Mouse (Mus musculus) naive thymus-derived CD4-positive, alpha-beta T cell, adult 2 months (primary cell): Measurements from ENCODE around the gene Sypl2.
A peak's percentile ranks its signal among the peaks of the same experiment; 100 is the strongest.

ENCODE experiments used
- DNase-seq: peaks from one replicate; pipeline ENCODE4 v3.0.0-alpha.2; 2011; ENCODE audit warnings: low read depth

The Sypl2 gene

DNA sequence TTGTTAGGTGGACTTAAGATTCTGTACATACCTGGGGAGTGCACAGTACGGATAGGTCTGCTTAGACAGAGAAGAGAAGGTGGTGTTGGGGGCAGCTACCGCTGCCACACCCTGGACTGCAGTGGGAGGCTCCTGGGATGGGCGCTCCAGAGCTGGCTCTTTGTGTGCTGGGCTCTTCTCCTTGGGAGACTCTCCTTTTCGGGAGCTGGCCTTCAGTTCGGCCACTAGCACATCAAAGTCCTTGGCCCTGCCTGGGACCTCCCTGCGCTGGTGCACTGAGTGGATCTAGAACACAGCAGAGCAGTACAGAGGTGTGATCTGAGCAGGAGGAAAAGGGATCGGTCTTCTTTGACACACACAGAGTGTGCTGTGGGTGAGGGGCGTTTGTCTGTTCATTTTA lies 20.8 kb downstream of the Sypl2 start:
- DNase-seq, result no peak

DNA sequence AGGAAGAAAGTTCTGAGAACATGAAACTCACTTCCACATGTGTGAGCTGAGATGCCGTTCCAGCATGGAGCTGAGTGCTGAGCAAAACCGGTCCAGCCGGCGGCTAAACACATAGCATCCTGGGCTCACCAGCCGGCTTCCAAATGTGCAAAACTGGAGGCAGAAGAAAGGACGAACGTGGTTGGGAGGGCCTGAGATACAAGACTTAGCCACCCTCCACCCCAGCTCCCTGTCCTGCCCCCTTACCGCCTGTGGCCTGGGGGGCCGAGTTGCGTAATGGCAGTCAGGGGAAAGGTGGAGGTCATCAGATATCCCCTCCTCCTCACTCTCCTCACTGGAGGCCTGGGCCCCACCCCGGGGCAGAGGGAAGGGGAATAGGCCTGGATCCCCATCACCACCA lies 22.0 kb downstream of the Sypl2 start:
- no peak for DNase-seq

DNA sequence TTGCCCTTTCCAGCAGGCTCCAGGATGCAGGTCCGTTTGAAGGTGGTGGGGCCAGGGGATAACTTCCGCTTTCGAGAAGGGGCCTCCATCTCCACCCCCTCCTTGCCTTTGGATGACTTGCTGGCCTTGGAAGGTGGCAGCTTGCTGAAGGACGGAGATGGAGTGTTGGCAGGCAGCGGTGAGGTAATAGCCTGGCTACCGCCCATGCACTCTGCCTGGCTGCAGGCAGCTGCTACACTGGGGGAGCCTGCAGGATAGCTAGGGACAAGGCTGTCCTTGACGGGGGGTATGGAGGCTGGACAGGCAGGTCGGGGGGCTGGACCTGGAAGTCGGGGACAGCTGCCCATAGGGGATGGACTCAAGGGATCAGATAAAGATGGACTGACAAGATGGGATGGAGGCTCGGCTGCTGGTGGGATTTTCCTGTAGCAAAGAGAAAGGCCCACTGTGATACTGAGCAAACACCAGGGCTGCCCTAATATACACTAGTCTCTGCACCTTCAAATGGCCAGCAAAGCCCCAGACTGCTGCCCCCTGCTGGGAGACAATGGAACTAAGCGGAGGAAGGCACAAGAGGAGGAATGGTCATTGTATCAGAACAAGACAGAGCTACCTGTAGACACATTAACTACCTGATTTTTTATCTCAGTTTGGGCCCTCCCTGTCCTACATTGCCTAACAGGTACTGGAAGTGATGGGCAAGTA lies 22.7 kb downstream of the Sypl2 start:
- peak; percentile 84 for DNase-seq

DNA sequence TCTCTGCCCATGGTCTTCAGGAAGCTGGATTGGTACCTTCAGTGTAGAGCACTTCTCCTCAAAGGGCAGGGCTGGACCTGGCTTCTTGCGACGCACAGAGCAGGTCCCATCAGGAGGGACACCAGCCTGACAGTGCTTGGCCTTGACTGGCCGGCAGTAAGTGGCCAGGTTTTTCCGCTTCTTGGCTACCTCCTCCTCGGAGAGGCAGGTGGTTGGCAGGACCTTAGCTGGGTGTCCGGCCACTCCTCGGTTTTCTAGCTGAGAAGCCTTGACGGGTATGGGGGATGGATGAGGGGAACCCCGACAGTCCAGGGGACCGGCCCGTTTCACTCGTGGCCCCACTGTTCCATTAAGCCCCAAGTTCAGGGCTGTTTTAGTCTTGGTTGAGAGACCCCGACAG lies 23.2 kb downstream of the Sypl2 start:
- no peak for DNase-seq

DNA sequence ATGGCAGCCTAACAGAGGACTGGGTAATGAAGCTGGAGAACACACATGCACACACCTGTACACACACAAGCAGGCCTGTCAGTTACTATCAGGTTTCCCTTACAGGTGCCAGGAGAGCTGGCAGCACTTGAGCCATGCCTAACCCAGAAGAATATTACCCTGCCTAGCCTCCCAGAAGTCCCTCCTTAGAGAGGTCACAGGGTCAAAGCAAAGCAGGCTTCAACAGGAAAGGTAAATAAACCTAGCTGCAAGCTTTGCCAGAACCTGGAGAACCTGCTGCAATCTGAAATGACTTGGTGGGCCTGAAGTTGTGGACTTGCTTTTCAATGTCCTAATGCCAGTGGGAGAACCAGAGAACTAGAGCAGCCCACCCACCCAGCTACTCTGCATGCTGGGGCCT lies 23.9 kb downstream of the Sypl2 start:
- no peak for DNase-seq

DNA sequence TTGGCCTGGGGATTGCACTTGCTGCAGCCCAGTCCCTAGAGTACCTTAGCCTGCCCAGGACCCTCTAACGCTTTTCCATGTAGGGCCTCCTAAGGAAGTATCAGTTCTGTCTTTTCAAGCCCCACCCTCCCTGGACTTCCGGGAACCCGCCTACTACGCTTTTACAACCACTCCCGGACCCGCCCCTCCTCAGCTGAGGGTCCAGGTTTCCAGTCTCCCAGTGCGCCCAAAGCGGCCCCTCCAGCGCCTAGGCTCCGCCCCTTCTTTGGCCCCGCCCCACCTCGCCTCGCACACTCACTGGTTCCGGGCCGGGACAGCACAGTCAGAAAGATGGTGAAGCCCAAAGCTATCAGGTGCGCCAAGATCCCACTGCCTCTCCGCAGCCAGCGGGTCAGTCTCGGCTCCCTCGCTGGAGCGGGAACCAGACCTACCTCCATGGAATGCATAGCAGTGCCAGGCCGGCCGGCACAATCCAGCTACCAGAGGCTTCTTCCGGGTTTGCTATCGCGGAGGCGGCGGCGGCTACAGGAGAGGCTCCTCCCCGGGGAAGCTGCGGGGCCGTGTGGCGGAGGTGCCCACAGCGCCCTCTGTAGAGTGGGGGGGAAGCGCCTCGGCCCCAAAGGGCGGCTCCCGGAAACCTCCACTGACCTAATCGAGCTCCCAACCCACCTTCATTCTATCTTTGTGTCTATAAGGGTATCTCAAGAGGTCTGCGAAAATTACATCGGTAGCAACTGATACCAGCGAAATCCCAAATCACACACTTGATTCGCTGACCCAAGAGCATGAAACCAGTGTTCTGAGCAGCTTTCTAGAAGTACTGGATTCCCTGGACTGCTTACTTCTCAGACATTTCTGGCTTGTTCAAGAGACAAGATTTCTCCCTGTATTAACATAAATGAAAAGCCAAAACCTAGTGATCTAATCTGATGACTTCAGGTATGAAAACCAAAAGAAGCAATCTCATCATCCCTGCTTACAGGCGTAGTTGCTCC lies 25.8 kb downstream of the Sypl2 start, which contains the start of gene Cyb561d1:
TSS of gene Cyb561d1 (minus strand) at position 884 of the 995 bp plus-strand sequence.
- peak; percentile 93 for DNase-seq

DNA sequence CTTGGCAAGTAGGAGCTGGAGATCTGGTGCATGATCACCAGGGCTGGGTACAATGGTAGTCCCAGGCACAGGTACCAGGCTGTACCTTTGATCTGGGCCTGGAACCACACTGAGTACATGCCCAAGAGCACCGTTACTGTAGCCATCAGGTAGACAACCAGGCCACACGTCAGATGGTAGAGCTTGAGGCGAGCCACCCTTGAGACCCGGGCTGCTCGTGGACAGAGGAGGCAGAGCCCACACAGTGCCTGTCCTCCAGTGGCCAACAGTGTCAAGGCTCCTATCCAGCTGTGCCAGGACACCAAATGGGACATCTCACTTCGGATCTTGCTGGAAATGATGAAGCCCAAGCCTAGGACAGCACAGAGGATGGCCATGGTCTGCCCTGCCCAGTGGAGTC lies 27.2 kb downstream of the Sypl2 start:
- no peak for DNase-seq

DNA sequence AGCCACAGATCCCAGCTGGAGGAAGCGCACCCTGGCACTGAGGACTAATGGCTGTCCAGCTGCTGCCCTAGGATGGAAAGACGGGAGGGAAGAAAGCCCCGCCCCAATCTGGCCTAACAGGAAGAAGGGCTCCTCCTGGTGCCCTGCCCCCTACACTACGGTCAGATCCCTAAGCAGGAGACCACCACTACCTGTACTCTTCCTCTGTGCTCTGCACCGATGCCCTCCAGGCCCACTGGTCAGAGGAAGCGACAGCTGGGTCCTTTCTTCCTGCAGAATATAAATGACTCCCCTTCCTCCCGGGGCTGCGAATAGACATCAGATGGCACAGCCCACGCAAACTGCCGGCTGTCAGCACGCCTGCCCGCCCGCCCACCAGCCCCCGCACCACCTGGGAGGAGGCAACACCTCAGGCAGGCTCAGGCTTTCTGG lies 29.4 kb downstream of the Sypl2 start:
- no peak for DNase-seq

DNA sequence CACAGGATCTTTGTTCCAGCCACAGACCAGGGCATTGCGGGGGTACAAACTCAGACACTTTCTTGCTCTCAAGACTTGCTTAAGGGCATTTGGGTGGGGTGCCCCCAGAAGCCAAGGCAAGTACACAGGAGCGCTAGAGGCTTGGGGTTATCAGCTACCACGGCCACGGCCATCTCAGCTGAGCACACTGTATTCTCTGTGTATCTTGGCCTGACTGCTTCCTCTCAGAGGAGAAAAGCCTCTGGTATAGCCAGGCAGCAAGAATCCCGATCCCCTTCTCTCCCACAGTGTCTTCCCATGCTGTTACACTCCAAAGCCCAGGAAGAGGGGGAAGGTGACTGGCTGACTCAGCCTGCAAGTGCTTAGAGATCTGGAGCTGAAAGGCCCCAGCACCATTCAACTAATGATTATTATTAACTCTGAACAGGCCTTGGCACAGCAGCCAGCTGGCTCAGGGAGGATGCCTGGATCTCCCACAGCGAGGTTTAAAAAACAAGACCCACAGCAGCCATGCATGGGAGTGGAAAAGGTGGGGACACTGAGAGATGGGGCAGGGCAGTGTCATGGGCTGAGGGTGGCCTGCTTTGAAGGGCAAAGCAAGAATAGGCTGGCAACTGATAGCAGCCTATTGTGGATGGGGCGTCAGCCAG lies 30.4 kb downstream of the Sypl2 start:
- no peak for DNase-seq

DNA sequence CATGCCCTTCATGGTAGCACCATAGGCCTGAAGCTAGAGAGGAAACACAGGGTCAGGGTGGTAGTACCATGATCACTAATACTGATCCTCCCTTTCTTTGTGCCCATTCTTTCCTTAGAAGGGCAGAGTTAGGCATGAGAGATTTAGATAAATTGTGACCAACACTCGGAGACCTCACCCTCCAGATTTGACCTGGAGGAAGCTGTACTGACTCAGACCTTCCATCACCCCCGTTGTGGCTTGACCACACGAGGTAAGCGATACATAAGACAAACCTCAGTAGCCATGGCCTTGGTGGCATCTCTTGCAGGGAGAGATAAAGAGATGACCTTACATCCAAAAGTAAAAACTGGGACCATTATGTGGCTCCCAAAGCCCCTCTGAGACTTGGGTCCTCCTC lies 31.2 kb downstream of the Sypl2 start:
- no peak for DNase-seq

DNA sequence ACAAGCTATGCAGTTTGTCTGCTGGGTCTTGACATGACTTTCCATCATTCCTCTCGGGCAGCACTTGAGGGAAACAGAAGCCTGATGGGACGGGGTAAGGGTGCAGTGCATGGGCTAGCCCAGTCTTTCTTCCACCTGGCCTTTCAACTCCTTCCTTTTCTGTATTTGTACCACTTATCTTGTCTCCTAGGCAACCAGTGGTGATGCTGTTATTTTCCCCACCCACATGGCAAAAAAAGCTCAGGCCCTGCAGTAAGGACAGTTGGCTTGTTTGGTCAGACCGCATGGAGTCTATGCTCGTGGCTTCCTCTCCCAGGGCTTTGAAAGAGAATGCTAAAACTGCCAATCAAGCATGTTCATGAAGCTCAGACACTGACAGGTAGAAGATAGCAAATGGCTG lies 32.8 kb downstream of the Sypl2 start:
- no peak for DNase-seq

DNA sequence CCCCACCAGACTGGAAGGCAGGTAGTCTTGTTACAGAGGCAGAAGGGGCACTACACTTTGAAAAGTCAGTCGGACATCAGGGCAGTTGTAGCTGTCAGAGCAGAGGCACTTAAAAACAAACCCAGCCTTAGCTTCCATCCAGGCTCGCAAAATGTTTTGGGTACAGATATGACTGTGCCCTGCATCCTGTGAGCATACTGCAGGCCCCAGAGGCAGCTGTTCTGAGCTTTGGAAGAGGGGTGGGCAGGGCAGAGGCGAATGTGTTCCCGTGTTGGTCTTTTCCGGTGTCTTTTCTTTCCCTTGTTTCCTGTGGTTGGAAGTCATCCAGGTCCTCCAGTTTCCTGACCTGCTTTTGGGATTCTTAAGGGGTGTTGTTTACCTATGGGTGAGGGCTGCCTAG lies 36.6 kb downstream of the Sypl2 start:
- DNase-seq, result no peak

DNA sequence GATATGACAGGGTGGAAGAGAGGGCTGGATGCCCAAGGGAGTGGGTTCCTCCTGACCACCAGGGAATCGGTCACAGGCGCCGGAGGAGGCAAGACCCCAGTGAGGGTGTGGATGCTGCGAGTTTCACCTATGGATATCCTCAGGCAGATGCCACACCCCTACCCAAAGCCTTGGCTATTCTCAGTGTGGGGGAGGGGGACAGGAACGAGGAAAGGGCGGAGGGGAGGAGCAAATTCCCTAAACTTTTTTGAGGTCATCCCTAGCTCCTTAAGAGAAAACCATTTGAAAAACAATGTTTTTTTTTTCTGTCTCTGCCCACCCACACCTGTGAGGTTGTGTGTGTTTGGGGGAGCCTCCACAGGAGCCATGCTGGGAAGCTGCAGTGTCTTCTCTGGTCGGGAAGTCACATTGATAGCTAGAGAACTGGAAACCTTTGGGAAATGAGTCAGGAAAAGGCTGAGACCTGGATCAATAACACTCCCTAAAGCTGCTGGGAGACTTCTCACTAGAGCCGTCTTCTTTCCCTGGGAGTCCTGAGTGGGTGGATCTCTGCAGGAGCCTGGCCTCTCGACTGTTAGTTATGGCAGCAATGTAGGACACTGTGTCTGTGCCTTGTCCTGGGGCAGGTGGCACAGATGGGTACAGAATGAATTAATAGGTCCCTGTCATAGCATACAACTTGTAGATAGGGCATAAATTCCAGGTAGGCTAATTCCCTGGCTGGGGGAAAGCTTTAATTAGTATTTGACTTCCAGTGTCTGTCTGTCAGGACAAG lies 37.5 kb downstream of the Sypl2 start:
- no peak for DNase-seq

DNA sequence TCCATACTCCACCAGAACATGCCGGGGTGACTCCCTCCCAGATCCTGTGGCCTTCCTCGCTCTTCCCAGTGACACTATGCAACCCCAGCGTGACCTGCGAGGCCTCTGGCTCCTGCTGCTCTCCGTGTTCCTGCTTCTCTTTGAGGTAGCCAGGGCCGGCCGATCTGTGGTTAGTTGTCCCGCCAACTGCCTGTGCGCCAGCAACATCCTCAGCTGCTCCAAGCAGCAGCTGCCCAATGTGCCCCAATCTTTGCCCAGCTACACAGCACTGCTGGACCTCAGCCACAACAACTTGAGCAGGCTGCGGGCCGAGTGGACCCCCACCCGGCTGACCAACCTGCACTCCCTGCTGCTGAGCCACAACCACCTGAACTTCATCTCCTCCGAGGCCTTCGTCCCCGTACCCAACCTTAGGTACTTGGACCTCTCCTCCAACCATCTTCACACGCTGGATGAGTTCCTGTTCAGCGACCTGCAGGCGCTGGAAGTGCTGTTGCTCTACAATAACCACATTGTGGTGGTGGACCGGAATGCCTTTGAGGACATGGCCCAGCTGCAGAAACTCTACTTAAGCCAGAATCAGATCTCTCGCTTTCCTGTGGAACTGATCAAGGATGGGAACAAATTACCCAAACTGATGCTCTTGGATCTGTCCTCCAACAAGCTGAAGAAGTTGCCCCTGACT lies 39.2 kb downstream of the Sypl2 start:
- no peak for DNase-seq

DNA sequence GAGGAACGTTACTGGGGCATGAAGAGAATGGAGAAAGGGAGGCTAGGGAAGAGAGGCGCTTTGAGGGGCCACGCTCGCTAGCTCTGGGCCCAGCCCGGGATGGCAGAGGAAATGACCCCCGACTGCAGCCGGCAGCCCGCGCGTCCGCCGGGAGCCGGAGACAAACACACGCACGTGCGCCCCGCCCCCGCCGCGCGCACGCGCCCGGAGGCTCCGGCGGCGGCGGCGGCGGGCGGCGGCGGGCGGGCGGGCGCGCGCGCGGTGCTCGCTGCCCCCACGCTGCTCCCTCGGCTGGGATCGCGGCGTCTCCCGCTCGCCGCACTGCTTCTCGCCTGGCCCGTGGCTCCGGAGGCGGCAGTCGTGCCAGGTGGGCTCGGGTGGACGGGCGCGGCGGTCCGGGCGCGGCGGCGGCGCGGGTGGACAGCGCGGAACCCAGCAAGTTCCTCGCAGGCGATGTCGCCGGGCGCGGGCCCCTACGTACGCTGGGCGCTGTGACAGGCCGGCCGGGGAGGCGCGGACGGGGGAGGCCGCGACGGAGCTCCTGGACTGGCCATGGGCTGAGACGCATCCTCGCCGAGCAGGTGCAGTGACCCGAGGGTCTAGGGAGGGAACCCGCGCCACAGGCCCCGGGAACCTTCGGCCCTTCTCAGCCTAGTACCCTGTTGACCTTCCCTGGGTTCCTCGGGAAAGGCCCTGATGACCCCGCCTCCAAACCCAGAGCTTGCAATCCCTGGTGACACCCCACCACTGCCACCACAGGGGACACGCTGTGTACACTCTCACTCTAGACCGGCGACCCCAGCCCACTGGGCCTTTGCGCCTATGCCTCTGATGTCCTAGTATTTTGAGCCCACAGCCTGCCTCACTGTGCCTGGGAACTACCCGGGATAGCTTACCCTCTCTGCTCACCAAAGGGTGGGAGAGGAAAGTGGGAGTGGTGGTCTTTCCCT lies 40.1 kb downstream of the Sypl2 start, which contains the start of gene Amigo1:
TSS of gene Amigo1 (plus strand) at position 238 of the 950 bp plus-strand sequence.
- DNase-seq, result peak; percentile 61

DNA sequence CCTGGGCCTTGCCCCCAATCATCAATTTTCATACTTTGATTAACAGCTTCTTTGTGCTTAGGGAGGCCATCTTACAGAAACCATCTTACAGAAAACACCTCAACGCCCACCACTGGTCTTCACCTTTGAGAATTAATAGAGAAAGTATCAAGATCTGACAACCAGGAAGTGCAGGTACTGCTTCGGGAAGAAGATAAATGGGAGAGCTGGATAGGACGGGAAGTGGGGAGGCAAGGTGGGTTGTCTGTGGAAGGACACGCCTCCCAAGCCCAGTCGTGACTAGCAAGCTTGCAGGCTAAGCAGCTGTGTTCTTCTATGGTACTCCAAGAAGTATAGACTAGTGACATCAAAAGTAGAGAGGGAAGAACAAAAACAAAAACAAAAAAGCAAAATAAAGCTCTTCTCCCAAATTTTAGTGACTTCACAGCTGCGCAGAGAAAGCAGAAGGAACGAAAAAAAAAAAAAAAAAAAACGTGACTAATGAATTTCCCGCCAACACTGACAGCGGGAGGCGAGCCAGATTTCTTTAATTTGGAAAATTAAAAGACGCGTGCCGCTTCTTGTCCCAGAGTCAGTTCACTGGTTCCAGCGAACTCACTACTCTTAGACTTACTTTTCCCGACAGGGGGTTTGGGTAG lies 40.9 kb downstream of the Sypl2 start:
- peak; percentile 23 for DNase-seq

DNA sequence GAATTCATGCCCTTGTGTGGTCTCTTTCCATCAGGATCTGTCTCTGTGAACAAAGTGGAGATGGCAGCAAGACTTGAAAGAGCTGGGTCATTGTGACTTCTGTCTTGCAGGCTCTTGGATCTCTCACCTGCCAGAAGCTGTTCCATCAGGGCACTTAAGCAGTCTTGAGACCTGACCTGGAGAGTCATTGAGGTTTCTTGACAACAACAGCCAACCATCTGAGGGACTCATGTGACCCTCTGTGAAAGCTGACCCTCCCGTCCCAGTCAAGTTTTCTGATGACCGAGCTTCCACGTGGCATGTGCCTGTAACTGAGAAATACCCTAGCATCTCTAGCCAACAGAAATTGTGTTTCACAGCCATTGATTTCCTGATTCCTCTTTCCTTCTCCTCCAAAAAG lies 41.7 kb downstream of the Sypl2 start:
- no peak for DNase-seq

DNA sequence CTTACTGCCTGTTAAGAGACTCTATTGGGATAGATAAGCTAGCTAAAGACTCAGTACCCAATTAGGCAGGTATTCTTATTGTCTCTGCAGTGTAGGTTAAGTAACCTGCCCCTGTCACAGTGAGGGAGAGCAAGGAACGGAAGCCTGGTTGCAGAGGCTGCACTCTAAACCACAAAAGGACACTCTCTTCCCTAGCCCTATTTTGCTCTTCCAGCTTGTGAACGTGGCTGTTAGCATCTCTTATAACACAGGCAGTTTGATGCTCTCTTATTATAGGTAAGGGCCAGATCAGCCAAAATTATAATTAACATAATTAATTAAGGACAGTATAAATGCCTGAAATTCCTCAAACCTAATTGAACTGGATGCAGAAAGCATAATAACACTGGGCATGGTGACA lies 45.9 kb downstream of the Sypl2 start:
- DNase-seq, result no peak
